Mouse (Mus musculus) thymus, postnatal 0 days (tissue): ENCODE data around the gene Ankrd35. TPM values are rescaled to one million over a fixed set of nuclear protein-coding genes. Genes with fewer than 3 reads are reported as not detected.
"Not testable (repeated sequence)": the region's sequence is repeated elsewhere in the genome, so short reads cannot be mapped to it uniquely, and the experiment has no call there.

Experiments
- DNase-seq: peaks from one replicate; pipeline ENCODE4 v3.0.0-alpha.2; 2015; ENCODE audit warnings: low spot score
- polyA plus RNA-seq: library from polyadenylated mRNA; unstranded; fragments of >200 nt; fragmentation: Nextera tagmentation; extraction: Ambion mirVana; gene quantifications from 2 replicates; pipeline ENCODE4 v1.2.1, GENCODE M21; 2015

Gene Ankrd35
- 1.5 and 1.9 TPM in 2 replicates for polyA plus RNA-seq

DNA sequence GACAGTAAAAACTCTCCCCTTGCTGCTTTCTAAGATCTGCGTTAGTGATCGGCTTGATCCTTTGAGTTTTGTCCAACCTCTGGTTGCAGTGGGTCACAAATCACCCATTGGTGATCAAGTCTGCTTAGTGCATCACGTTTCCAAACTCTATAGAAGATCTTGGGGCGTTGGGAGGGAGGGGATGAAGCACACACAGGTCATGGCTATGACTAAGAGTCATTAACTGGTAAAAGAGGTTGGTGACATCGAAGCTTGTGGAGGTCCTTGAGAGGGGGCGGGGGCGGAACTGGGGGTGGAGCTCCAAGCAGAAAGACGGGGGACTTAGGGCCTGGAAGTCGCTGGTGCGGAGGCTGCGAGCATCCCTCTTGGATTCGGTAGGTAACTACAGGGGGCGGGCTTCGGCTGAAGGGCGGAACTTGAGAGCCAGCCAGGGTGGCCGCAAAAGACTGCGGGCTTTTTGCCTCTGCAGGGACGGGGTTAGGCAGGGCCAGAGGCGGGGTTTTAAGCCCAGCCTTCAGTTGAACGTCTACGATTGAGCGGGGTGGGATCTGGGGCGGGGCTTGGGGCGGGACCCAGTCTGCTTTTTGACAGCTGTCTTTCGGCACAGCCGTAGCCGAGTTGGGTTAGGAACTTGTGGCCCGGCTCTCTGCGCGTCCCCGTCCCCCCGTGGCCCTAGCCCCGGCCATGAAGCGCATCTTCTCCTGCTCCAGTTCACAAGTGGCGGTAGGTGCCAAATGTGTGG lies at the start of gene Ankrd35:
Gene Ankrd35, plus strand, starts transcription at position 405 of the 742 bp plus-strand sequence.
- peak; percentile 92 for DNase-seq

DNA sequence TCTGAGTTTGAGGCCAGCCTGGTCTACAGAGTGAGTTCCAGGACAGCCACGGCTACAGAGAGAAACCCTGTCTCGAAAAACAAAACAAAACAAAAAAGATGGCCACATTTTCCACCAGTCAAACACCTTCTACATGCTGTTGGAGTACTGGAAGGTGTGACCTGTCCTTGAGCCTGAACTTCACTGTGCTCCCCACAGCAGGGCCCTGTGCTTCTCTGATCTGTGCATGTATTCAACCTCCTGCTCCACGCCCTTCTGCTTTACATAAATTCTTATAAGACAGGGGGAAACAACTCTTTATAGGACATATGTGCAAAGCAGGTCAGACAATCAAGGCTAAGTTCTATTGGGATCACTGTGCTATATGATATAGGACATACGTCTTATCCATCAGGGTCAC lies 46.7 kb upstream of the Ankrd35 start:
- no peak for DNase-seq

DNA sequence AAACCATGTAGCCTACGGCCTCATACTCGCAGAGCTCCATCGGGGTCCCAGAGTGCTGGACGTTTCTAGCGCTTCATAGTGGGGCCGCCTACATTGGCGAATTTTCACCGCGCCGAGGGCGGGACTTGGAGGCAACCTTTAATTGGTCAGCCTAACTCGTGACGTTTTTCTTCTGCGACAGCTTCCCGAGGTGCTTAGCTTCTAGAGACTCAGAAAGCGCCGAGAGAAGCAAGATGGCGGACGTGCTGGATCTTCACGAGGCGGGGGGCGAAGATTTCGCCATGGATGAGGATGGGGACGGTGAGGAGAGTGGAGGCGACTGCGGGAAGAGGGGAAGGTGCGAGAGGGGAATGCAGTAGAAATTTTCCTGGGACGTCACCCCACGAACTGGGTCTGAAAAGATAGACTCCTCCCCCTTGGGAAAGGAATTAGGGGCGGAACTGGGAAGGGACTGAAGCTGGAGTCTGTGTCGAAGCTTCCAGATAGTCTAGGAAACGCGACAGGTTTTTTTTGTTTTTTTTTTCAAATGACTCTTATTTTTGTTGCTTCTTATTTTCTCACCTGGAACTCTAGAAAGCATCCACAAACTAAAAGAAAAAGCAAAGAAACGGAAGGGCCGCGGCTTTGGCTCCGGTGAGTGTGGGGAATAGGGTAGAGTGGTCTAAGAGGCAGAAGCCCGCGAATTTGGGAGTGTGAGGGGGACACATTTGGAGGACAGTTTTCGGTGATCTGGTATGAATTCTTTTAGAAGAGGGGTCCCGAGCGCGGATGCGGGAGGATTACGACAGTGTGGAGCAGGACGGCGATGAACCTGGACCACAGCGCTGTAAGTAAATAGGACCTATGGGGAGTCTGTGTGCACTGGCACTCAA lies 40.0 kb upstream of the Ankrd35 start, which contains the start of gene Rbm8a:
Gene Rbm8a, plus strand, starts transcription at position 205 of the 872 bp plus-strand sequence.
- peak; percentile 97 for DNase-seq

DNA sequence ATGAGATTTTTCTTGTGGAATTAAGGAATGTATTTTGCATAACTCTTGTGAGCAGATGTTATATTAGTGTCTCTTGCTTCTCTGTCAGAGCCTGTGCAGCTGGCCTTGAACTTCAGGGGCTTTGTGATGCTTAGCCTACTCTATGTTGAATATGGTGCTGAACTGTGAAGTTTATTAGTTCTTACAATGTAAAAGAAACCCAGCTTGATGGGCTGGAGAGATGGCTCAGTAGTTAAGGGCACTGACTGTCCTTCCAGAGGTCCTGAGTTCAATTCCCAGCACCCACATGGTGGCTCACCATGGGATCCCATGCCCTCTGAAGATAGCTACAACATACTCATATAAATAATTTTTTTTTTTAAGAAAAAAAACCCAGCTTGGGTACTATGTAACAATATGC lies 37.9 kb upstream of the Ankrd35 start:
- no peak for DNase-seq

DNA sequence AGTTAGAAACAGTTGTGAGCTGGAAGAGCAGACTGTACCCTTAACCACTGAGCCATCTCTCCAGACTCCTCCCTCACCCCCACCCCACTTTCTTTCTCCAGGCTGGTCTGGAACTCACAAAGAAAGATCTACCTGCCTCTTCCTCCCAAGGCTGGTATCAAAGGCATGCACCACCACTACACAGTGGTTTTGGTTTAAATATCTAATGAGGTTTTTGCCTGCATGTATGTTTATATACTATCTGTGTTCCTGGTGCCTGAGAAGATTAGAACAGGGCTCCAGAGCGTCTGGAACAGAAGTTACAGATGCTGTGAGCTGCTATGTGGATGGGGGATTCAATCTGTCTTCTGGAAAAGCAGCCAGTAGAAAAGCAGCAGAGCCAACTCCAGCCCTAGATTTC lies 35.9 kb upstream of the Ankrd35 start:
- no peak for DNase-seq

DNA sequence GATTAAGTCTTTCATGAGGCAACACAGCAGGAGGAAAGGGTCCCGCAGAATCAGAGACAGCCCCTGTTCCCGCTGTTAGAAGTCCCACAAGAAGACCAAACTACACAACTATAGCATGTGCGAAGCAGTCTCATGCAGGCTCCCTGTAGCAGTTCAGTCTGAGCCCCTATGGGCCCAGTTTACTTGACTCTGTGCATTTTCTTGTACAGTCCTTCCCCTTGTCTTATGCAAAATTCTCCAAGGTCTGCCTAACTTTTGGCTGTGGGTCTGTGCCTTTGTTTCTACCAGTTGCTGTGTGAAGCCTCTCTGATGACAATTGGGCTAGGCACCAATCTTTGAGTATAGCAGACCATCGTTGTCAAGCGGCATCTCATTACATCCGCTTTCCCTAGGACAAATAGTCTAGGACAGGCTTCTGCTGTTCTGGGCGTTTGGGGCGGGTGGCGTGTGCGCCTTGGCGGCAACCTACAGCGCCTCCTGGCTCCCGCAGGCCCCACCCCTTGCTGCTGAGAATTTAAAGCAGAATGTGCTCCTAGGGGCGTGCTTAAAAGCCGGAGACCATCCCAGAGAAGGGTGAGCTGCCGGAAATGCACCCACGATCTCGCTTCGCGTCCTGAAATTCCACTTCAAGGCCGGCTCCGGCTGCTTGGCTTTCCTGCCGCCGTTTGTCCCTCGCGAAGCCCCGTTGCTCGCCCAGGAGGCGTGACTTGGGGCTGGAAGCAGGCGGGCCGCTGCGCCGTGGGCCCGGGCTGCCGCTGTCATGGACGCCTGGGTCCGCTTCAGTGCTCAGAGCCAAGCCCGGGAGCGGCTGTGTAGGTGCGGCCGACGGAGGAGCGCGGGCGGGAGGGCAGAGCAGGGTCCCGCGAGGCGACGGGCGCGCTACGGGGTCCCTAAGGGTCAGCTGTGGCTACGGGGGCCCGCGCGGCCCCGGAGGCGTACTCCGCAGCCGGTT lies 34.7 kb upstream of the Ankrd35 start, which contains the start of the genes Pex11b and Gm42957:
Gene Pex11b, plus strand, starts transcription at position 449 of the 952 bp plus-strand sequence.
Gene Gm42957, plus strand, starts transcription at position 547 of the 952 bp plus-strand sequence.
- DNase-seq = peak; percentile 87

DNA sequence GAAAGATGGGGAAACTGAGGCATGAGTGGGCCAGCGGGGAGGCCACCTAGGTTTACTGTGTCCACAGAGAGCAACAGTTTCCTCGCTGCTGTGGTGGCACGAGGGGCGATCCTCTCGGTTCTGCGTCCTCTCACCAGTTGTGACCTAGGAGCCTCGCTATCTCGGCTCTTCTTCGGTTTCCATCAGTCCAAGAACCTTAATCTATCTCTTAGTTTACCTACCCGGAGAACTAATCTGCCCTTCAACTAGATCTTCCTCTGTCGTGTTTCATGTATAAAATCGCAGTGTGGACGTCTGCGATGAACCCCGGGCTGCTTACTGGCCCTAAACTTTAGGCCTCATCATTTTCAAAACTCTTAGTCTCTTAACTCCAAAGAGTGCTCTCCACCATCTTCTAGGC lies 34.0 kb upstream of the Ankrd35 start:
- DNase-seq = peak; percentile 2

DNA sequence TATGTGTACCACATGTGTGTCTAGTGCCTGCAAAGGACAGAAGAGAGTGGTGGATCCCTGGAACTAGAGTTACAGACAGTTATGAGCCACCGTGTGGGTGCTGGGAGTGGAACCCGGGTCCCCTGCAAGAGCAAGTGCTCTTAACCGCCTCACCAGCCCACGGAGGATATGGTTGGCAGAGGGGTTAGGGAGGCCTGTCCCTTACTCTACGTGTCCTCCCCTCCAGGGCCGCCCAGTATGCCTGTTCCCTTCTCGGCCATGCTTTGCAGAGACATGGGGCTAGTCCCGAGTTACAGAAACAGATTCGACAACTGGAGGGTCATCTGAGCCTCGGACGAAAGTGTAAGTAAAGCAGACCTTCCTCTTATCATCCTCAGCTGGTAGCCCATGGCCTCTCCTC lies 33.5 kb upstream of the Ankrd35 start:
- no peak for DNase-seq

DNA sequence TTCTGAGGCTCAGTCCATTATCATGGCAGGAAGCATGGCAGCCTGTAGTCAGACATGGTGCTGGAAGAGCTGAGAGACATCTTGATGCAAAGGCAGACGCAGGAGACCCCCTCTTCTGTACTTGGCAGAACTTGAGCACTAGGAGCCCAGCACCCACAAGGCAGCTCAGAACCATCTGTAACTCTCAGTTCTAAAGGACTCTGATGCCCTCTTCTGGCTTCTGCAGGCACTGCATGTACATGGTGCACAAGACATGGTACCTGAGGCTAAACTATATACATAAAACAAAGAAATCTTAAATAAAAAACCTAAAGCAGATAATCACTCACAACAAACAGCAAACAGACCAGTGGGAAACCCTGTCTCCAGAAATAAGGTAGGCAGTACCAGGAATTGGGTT lies 30.7 kb upstream of the Ankrd35 start:
- DNase-seq = peak; percentile 70

DNA sequence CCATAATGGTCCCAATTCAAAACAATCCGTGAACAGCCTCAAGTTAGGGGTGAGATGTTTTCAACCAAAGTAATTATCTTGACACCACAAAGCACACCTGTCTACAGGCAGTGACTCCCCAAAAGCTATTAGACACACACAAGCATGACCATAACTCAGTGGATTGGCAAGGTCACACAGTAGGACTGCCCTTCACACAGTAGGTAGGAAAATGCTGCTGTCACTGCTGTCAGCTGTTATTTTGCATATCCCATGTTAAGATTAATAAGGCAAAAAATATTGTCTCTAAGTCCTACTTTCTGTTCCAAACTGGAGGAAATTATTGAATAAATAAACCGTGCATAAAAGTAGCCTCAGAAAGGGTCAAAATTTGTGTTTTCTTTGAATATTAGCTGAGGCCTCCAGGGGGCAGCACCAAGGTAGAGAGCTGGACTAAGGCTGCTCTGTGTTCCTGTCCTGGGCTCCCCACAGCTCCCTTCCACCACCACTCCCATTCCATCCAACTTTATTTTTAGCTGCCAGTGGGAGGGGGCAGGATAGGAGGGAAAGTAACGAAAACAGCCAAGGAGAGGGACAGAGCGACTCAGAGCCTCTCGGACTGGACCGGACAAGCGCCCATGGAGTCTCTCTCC lies 24.8 kb upstream of the Ankrd35 start, which contains the start of gene Itga10:
Gene Itga10, plus strand, starts transcription at position 567 of the 632 bp plus-strand sequence.
- DNase-seq = no peak

DNA sequence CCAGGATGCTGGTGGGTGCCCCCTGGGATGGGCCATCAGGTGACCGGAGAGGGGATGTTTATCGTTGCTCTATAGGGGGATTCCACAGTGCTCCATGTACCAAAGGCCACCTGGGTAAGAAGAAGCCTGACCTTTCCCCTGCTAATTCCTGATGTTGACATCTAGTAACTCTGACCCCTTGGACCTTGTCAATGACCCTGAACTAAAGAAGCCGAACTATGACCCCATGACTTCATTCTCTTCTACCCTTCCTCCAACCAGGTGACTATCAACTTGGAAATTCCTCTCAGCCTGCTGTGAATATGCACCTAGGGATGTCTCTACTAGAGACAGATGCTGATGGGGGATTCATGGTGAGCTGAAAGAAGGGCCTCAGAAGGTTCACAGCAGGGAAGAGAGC lies 22.6 kb upstream of the Ankrd35 start:
- no peak for DNase-seq

DNA sequence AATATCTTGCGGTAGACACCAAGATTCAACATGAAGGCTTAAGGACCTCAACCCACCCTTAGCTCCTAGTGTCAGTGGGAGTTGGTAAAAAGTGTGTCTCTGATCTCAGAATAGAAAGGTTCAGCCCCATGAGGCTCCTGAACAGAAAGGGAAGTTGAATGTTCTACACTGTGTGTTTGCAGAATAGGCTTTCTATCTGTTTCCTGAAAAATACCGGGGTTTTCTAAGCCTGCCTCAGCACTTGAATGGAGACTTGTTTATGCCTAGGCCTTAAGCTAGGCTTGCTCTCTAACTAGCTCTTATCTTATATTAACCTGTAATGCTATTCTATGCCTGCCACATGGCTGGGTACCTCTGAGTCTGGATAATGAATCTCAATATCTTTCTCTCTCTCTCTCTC lies 9.0 kb upstream of the Ankrd35 start:
- DNase-seq = no peak

DNA sequence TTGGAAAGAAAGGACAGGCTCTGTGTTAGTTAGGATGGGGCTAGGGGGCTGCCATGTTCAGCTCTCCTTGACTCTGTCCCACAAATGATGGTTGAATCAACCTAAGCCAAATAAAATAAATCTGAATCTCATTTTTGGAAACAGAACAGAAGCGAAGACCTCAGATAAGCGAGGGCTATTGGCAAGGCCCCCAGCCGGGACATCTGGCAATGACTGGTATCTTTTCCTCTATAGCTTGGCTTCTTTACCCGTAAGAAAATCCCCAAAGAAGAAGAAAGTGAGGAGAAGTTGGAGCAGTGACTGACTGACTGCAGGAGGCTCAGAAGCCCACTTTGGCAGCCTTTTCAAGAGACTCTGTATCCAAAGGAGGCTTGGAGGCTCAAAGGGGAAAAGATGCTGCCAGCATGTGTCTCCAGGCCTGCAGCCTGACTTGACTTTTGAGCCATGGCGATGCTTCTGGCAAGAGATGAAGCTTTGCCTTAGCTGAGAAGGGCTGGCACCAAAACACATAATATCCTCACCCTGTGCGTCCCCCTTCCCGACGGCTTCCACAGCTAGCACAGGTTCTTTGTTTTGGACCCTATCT lies 7.1 kb upstream of the Ankrd35 start:
- no peak for DNase-seq

DNA sequence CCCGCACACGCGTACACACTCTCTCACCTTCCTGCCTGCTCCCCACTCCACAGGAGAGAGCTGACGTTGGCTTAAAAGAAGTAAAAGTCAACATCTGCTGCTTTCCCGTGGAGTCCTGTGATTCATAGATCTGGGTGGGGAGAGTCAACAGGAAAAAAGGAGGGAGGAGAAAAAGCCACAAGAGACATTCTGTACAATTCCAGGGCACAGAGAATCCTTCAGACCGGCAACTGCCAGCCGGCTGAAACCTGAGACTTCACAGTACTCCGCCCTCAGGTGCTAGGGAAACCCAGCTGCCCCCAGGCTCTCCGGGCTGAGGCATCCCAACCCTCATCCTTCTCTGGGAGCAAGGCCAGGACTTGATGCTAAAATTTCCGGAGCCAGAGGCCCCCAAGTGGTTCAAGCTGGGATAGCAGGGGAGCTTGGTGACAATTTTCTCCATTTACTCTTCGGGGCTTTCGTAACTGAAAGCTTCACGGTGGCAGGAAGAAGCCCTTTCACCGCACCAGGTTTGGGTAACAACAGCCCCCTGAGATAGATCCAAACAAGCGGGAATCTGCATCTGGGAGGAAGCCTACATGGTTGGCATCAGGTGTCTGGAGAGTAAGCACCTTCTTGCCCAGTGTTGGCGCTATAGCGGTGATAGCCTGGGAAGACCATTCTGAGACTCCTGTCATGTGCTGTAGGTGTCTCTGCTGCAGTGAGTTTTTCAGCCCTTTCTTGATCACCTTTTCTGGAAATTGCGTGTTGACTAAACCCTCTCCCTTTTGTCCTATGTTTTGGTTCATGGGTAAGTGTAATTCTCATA lies 6.3 kb upstream of the Ankrd35 start:
- peak; percentile 84 for DNase-seq

DNA sequence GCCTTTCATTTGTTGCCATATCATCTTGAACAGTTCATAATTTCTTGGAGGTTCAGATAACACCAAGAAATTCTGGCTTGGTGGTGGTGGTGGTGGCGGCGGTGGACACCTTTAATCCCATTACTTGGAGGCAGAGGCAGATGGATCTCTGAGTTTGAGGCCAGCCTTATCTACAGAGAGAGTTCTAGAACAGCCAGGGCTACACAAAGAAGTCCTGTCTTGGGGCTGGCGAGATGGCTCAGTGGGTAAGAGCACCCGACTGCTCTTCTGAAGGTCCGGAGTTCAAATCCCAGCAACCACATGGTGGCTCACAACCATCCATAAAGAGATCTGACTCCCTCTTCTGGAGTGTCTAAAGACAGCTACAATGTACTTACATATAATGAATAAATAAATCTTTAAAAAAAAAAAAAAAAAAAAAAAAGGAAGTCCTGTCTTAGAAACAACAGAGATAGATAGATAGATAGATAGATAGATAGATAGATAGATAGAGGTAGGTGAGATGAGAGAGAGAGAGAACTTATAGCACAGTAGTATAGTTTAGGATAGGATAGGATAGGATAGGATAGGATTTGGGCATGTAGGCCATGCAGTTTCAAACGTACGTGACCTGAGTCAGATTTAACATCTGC lies 4.1 kb upstream of the Ankrd35 start:
- DNase-seq = not testable (repeated sequence)

DNA sequence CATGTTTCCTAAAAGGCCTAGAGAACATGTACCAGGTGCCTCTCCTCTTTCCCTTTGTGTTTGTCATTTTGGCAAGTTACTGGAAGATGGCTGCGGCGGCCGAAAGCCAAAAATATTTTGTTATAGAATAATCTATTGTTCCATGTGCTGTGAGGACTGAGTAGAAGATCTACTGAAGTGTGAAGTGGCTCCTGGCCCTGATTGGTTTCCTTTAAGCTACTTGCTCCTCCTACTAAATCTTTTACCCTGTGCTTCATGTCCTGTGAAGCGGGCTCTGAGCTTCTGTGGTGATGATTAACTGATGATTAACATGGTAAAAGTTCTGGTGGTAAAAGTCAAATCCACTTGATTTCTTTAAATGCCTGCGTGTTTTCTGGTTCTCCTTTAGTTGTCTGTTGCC lies 3.0 kb upstream of the Ankrd35 start:
- no peak for DNase-seq

DNA sequence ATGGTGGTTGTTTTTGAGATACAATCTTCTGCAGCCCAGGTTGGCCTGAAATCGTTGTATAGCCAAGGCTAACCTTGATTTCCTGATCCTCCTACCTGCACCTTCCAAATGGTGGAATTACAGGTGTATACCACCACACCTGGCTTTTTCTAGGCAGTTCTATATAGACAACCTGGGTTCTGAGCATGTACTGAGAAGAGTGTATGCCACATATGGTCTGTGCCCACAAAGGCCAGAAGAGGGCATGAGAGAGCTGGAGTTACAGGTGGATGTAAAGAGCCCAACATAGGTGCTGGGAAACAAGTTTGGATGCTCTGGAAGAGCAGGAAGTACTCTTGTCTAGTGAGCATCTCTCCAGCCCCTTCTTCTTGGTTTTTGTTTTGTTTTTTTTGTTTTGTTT lies 2.6 kb upstream of the Ankrd35 start:
- DNase-seq = peak; percentile 41

DNA sequence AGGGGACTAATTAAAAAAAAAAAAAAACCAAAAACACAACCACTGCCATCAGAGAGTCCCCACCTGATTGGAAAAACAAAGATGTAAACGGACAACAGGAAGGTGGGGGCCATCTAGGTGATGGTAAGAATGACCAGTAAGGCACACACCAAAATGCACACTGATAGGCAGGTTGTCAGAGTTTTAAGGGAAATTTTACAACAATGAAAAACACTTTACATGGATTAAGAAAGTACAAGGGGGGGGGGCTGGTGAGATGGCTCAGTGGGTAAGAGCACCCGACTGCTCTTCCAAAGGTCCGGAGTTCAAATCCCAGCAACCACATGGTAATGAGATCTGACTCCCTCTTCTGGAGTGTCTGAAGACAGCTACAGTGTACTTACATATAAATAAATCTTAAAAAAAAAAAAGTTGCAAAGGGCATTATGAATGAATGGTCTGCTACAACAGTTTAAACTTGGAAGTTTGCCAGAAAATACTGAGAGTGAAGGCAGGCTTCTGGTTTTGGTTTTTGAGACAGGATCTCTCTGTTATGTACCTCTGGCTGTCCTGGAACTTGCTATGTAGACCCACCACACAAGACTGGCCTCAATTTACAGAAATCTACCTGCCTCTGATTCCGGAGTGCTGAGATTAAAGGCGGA lies 1.4 kb upstream of the Ankrd35 start:
- no peak for DNase-seq
